Mouse (Mus musculus): ENCODE measurements at regions not wholly inside any gene's neighbourhood (a gene's known extent, or its start where the extent isn't known, plus 50 kb on each side); places are given as distances from the start of the nearest gene placed in this dataset.

DNA sequence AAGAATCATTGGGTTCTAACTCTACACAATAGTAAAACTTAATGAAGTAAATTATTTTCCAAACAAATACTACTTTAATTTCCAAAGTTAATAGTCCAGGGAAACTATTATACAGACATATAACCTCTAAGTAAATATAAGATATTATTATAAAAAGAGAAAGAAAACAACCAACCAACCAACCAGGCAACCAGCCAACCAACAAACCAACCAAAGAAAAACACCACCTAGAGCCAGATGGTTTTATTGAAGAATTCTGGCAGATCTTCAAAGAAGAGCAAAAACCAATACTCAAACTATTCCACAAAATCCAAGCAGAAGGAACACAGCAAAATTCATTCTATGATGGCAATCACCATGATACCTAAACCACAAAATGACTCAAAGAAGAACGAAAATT lies 1418.0 kb upstream of the Pabpc4l start:
- ATAC-seq (ENCODE audit: insufficient number of reproducible peaks, low FRiP score, low TSS enrichment), result no peak

DNA sequence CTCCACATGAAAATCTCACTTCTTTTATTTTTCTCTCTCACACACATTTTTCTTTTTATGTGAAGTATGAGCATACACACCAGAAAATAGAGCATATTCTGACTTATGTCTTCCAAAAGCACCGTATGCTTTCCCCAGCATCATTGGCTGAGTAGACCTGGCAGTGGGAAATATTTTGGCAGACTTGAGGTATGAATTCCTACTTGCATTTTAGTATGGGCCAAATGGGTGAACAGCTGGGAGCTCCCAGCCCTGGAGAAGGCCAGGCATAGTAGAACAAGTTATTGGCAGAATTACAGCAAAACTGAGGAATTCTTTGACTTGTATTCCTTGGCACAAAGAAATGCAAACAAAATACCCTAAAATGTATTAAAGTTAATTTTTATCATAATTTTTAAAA lies 1415.6 kb upstream of the Pabpc4l start:
- ATAC-seq (ENCODE audit: insufficient number of reproducible peaks, low FRiP score, low TSS enrichment), result peak; percentile 98

DNA sequence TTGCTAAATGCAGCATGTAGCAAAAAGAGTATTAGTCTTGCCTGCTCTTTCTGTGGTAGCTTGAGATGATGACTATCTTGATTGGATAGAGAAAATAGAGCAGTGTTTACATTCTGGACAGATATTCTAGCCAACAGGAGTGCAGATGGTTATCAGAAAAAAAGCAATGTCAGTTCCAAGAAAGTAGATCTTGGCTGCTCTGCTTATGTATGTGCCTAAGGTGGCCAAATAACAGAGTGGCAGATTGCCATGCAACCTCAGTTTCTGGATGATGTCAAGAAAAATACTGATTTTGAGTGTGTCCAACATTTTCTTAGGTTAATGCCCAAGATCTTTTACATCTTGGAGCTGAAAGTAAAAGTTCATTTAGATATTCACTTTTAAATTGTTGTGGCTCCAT lies 1397.6 kb upstream of the Pabpc4l start:
- peak; percentile 81 for ATAC-seq (ENCODE audit: insufficient number of reproducible peaks, low FRiP score, low TSS enrichment)

DNA sequence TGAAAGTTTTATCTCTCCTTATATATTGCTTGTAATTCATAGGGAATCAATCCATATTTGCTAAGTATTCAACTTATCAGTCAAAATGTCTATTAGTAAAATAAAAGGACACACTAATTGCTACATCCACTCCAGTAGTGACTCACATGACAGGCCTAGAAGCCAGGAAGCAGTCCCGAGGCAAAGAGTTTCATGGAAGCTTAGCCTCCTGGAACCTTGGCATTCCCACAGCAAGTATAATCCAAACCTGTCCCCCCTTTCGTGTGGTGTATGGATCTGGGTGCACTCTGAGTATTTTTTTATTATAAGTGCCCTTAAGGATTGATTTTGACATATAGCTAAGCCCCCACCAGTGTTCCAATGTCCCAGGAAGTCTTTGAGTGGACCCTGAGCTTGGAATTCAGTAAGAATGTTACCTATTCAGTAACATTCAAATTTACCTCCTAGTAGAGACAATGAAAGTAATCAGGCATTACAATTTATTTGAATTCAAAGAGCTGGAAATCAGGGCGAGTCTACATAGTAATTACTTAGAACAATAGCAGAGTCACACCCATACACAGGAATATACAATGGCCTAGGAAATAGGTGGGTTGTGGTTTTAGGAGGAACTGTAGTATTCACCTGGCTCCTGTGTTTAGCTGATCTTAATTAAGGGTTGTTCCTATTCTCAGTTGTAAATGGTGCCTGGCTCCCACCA lies 1388.7 kb upstream of the Pabpc4l start:
- ATAC-seq (ENCODE audit: insufficient number of reproducible peaks, low FRiP score, low TSS enrichment), result no peak

DNA sequence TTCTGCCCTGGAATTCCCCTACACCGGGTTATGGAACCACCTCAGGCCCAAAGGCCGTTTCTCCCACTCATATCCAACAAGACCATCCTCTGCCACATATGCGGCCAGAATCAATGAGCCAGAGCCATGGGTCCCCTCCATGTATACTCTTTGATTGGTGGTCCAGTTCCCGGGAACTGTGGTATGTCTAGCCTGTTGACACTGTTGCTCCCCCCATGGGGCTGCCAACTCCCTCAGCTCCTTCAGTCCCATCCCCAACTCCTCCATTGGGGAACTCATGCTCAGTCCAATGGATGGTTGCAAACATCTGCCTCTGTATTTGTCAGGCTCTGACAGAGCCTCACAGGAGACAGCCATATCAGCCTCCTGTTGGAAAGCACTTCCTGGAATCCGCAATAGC lies 1370.3 kb upstream of the Pabpc4l start:
- ATAC-seq (ENCODE audit: insufficient number of reproducible peaks, low FRiP score, low TSS enrichment), result no peak

DNA sequence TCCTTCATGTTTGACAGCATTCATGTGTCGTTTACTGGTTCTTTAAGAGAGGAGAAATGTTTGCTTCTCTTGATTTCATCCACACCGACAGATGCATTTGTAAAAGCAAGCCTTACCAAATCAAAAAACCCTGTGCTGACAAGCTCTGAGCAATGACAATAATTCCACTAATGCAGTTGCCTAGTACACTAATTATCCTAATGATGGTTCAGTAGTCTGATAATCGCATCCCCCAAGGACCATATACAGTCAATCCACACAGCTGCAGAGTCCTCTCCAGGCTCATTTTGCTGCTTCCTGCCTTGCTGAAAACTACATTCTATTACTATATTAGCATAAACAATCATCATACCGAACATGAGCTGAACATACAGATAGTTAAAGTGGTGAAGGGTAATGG lies 1369.5 kb upstream of the Pabpc4l start:
- no peak for ATAC-seq (ENCODE audit: insufficient number of reproducible peaks, low FRiP score, low TSS enrichment)
